Mouse (Mus musculus) brain, embryonic 14.5 days (tissue): ENCODE data around the gene Spata48.

ENCODE experiments used
- CTCF ChIP-seq: fragments of 200-500 bp; IDR thresholded peaks from 2 replicates; pipeline ENCODE4 v1.5.1; 2012; ENCODE audit warnings: inconsistent platforms, mild to moderate bottlenecking, moderate library complexity, borderline replicate concordance; ENCODE audit not compliant: insufficient read depth, insufficient read length; ENCODE audit errors: extremely low read depth
- POLR2A ChIP-seq: fragments of 200-500 bp; IDR thresholded peaks from 2 replicates; pipeline ENCODE4 v1.6.1; 2012; ENCODE audit warnings: mild to moderate bottlenecking, inconsistent platforms, borderline replicate concordance; ENCODE audit not compliant: poor library complexity, insufficient read depth, insufficient read length, severe bottlenecking; ENCODE audit errors: extremely low read depth

DNA sequence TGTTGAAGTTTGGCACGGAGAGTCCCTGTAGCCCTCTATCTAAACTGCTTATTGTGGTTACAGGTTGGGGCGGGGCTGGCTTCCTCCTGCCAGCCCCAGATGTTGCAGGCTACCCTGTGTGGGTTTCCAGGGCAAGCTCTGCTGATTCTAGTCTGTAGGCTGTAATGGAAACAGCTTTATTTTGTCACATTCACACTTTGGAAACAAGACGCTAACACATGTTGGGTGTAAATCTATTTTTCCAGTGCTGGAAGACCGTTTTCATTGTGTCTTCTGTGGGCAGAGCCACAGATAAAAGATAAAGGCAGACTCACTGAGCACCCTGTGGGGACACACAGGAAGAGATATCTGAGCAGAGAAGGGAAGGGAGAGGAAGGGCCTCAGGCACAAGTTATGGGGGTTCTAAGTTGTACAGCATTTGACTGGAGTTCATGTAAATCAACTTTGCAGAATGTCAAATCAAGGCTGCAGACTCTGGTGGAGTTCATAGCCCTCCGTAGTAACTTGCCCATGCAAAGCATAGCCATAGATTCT lies 60.1 kb downstream of the Spata48 start:
- TF ChIP-seq CTCF (no peak), POLR2A (no peak)
